Mouse (Mus musculus) megakaryocyte, adult 5-6 weeks (primary cell): ENCODE results near the gene Kirrel3. TPM values are rescaled to one million over a fixed set of nuclear protein-coding genes. Genes with fewer than 3 reads are reported as not detected.

Experiments
- ATAC-seq: 2 replicates; pipeline ENCODE4 v1.8.0; 2016; ENCODE audit warnings: mild to moderate bottlenecking, inconsistent platforms; ENCODE audit not compliant: poor library complexity, severe bottlenecking
- total RNA-seq, 2 experiments: library from RNA; stranded (forward) in 1 of 2; stranded (reverse) in 1 of 2; fragments of 153-499, 151-499 nt in 1 of 2; fragments of 221-1000, 200-1000 nt in 1 of 2; gene quantifications; 2 replicates each; pipeline versions ENCODE4 v1.2.3 to v1.2.4; 2015 to 2017

The Kirrel3 gene
- total RNA-seq, 2 experiments from 2014 or later: not detected

DNA sequence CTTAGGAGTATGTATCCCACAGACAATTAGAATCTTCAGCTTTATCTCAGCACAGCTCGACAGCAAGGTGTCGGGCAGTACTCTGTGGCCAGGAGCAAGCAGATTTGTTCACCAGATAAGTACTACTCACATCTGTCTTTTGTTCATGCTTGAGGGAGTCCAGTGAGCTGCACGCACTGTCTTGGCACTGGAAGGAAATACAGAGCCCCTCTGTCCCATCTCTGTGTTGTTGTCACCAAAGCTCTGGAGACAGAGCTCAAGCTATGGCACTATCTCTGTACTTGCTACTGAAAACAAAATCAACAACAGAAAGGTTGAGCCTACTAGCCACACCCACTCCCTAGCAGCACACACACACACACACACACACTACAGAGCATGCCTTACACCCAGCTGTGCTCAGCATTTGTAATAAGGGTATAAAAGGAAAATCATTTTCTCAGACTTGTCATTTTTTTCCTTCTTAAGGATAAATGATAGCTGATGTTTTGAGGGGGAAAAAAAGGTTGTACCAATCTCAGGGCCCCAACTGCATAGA lies 106.4 kb downstream of the Kirrel3 start:
- no peak for ATAC-seq

DNA sequence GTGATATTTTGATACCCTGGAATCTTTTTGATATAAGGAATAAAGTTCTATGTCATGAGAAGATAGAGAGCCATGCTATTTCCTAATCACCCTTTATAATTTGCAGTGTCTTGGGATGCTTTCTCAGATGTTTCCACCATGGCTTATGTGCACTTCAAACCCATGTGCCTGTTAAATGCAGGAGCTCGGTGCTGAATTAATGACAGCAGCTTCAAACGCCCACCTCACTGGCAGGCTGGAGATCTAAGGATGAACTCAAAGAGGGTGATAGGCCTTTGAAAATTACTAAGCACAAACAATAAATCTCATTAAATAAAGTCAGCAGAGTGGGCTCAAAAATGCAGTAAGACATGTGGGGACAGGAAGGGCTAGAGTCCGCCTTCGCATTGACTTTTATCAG lies 108.2 kb downstream of the Kirrel3 start:
- no peak for ATAC-seq

- ATAC-seq: no peak
Observed at GRCm38 (mm10) chr9:34600326-34600725, 114.6 kb downstream of the Kirrel3 start.

GRCm38 (mm10) chr9:34603750-34604149 lies 118.1 kb downstream of the Kirrel3 start:
- ATAC-seq: no peak

DNA sequence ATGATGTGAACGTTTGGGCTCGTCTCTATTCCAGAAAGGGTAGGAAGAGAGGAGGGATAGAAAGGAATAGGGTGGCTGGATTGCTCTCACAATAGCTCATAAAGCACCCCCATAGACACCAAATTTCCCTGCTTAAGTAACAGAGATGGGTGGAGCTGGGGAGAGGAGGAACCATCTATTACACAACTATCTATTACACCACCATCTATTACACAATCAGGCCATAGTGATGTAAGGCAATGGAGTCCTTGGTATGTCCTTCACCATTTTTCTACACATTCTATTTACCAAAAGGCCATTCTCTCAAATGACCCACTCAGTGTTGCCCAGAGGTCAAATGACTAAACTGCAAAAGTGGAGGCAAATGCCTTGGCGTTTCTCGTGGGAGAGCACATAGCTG lies 119.2 kb downstream of the Kirrel3 start:
- ATAC-seq: peak; percentile 69

DNA sequence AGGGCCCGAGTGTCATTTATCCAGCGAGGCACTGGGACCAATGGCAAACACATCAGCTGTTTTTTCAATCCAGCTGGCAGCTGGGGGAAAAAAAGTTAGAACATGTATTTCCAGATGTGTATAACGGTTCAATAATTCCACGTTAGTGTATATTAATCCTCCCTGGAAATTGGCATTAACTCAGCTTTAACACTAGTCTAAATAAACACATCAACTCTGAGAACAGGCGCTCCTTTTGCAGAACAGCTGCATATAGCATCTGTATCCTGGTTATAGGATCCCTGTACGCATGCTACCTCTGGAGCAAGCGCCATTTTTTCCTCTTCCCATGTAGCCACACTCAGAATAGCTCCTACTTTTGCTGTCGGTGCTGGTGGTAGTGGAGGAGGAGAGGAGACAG lies 119.8 kb downstream of the Kirrel3 start:
- no peak for ATAC-seq

DNA sequence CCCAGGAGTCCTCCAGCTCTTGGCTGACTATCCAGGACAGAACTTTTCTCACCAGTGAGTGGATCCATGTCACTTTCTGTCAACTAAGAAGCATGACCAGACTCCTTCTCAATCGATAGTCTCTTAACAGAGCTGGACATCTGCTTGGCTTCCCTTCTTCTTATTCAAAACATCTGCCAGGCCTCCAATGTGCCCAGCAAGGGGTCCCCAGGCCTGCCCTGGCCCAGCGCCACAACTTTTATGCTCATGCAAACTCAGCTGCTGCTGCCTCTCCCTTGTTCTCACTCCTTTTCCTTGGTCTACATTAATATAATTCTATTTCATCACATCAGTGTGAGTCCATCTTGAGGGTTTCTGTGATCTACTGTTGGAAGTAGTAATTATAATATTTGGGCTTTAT lies 122.3 kb downstream of the Kirrel3 start:
- ATAC-seq: no peak

- no peak for ATAC-seq
Observed at GRCm38 (mm10) chr9:34612886-34613769, 127.4 kb downstream of the Kirrel3 start.

GRCm38 (mm10) chr9:34618099-34618498 lies 132.4 kb downstream of the Kirrel3 start:
- ATAC-seq: no peak

- no peak for ATAC-seq
Observed at GRCm38 (mm10) chr9:34619913-34620312, 134.2 kb downstream of the Kirrel3 start.

GRCm38 (mm10) chr9:34623526-34623925 lies 137.8 kb downstream of the Kirrel3 start:
- no peak for ATAC-seq

GRCm38 (mm10) chr9:34624021-34624420 lies 138.3 kb downstream of the Kirrel3 start:
- no peak for ATAC-seq

GRCm38 (mm10) chr9:34628841-34629240 lies 143.1 kb downstream of the Kirrel3 start:
- ATAC-seq: no peak

DNA sequence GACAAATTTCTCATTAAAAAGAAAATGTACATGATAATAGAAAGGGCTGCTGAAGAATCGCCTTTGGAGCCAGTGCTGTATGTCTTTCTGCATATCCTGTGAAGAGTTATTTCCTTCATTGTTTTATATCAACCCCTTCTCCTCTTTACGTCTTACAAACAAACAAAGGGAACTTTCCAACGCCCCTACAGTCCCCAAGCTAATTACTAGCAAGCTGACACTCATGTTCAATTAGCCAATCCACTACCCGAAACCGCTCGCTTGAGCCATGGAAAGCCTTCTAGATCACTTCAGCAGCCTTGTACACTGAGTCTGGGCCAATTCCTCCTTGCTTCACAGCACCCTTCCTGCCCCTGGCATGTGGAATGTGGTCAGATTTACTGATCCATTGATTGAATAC lies 150.0 kb downstream of the Kirrel3 start:
- no peak for ATAC-seq

- no peak for ATAC-seq
Observed at GRCm38 (mm10) chr9:34643917-34644316, 158.2 kb downstream of the Kirrel3 start.

- no peak for ATAC-seq
Observed at GRCm38 (mm10) chr9:34644392-34644791, 158.7 kb downstream of the Kirrel3 start.

DNA sequence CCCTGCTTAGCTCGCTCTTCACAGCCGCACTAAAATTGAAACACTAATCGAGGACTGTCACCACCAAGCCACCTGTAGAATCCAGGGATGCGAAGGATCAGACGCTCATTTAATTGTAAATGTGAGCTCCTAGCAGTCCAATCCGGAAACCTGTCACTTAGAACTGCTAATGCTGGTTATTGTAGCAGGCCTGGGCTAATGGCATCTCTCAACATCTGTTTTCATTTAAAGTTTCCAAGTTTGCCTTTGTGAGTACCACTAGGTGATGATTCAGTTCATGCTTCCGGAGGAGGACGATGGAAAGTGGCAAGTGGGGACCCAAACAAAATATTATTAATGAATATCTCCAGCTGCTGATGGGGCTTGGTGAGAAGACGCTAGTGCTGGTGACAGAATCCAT lies 161.1 kb downstream of the Kirrel3 start:
- ATAC-seq: no peak

GRCm38 (mm10) chr9:34652278-34652677 lies 166.6 kb downstream of the Kirrel3 start:
- ATAC-seq: no peak

- no peak for ATAC-seq
Observed at GRCm38 (mm10) chr9:34653141-34653540, 167.4 kb downstream of the Kirrel3 start.

DNA sequence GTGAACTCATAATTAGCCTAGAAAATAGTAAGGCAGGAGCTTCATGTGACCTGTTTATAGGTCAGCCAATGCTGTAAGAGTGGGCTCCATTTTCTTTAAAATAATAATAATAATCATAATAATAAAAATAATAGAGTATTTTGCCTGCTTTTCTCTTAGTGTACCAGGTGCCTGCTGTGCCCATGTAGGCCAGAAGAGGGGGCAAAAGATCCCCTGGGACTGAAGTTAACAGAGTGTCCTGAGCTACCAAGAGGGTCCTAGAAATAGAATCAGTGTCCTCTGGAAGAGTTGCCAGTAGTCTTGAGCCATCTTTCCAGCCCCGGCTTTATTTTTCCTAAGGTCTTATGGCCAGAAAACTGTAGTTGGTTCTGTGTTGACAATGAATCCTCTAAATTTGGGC lies 174.9 kb downstream of the Kirrel3 start:
- no peak for ATAC-seq

DNA sequence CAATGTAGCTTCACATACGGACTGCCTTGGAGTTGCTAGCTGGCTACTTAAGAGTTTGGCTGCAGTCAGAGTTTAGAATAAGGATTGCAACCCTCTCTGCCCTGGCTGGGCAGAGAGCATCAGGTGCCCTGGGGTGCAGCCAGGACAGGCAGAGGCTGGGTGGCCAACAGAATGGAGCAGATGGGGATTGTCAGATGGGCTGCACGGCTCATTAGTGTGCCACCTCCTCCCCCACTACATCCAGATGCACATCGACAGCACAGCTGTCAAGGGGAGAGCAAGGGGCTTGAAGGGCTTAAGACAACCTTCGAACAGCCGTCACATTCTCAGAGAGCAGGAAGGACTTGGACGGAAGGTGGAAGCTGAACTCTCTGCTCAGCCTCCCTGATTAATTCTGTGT lies 177.7 kb downstream of the Kirrel3 start:
- no peak for ATAC-seq

DNA sequence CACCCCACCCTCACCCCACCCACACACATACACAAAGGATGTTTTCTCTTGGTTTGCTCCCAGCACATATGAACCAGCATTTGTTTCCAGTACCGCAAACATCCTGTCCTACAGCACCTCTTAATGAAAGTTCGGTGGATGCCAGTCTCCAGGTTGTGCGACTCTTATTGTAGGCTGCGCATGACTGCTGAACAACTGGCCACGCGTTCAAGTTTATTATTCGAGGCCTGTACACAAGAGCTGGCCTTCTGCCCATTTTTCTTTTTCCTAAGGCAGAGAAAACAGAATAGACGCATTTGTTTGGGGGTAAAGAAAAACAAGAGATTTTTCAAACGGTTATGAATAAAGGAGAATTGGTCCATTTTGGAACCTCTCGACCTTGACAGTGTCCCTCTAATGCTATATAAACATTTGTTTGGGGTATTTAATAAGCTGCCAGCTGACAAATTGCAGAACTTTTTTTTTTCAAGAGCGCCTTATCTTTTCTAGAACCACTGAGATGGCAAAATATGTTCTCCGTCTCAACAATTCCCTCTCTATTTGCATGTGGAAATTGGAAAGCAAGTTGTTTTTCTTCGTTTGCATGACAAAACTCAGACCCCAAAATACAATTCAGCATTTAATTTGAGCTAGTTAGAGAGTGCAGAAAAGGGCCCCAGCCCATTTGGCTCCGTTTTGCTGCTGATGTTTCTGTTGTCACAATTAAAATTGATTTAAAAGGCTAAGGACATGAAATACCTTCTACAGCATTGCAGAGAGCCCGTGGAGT lies 179.9 kb downstream of the Kirrel3 start:
- no peak for ATAC-seq
